Mouse (Mus musculus) lung, postnatal 4 days (tissue): ENCODE results near the gene Ankle2.
A peak's percentile ranks its signal among the peaks of the same experiment; 100 is the strongest.

Experiments used
- DNase-seq, 2 experiments: peaks; one replicate each; pipeline ENCODE4 v3.0.0; 2021

Ankle2 gene

GRCm38 (mm10) chr5:110230780-110231461 lies at the start of gene Ankle2:
Gene Ankle2, plus strand, starts transcription at chr5:110231004.
- peak; percentile 95 for DNase-seq

DNA sequence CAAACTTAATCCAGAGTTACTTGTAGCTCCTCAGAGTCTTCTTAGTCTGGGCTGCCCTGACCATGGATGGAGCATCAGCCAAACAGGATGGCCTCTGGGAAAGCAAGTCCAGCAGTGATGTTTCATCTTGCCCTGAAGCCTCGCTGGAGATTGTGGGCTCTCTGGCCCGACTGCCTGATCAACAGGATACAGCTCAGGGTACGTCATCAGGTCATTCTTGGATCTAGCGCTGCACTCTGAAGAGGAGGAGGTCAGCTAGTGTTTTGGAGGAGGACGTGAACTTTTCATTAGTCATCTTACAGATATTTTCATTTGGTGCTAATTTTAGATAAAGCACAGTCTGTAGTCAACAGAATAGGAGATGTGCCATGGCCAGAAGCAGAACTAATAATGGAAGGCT lies 49.1 kb upstream of the Ankle2 start:
- no peak for DNase-seq

DNA sequence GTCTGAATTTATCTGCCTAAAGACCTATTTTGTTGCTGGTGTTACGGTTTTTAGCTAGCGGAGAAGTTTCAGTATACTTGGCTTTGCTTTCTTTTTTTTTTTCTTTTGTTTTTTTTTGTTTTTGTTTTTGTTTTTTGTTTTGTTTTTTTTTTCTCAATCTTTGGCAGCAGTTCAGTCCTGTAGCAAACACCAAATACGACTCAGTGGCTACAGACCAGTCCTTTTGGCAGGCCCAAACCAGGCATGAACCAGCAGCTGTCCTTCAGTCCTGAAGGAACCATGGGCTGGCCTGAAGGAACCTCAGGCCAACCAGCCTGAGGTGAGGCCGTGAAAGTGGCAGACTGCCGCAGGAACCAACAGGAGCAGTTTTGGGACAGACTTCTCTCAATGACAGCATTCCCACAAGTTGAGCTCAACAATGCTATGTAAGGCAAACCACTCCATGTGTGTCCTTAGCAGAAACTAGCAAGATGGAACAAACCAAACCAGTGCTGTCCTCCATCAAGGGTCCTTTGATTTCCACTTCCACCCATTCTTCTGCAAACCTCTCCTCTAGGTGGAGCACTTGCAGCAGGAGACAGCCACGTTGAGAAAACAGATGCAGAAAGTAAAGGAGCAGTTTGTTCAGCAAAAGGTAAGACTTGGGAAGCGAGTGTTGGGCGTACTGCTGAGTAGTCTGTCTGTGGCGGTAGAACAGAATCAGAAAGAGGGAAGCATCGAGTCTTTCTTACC lies 27.5 kb upstream of the Ankle2 start:
- no peak for DNase-seq

DNA sequence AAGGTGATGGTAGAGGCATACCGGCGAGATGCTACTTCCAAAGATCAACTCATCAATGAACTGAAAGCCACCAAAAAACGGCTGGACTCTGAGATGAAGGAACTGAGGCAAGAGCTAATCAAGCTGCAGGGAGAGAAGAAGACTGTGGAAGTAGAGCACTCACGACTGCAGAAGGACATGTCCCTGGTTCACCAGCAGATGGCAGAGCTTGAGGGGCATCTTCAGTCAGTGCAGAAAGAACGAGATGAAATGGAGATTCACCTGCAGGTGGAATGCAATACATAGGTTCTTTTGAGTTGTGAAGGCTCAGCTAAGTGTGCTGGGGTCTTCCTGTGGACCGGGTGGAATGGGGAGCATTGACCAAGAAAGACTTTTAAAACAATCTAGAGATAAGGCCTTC lies 26.0 kb upstream of the Ankle2 start:
- no peak for DNase-seq

GRCm38 (mm10) chr5:110211312-110211711 lies 19.5 kb upstream of the Ankle2 start:
- DNase-seq, result peak; percentile 34 to 35

DNA sequence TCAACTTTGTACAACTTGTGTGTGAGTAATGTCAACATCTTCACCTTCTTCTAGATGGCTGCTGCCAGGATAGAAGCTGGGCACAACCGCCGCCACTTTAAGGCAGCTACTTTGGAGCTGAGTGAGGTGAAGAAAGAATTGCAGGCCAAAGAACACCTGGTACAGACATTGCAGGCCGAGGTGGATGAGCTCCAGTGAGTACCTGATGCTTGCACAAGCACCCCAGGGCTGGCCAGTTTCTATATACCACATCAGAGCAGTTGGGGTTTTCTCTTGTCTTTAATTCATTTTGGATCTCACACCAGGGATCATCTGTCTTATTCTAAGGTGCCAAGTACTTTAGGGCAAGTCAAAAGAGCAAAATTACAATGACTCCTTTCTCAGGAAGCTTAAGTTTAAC lies 14.0 kb upstream of the Ankle2 start:
- no peak for DNase-seq

GRCm38 (mm10) chr5:110220331-110220730 lies 10.5 kb upstream of the Ankle2 start:
- no peak for DNase-seq

DNA sequence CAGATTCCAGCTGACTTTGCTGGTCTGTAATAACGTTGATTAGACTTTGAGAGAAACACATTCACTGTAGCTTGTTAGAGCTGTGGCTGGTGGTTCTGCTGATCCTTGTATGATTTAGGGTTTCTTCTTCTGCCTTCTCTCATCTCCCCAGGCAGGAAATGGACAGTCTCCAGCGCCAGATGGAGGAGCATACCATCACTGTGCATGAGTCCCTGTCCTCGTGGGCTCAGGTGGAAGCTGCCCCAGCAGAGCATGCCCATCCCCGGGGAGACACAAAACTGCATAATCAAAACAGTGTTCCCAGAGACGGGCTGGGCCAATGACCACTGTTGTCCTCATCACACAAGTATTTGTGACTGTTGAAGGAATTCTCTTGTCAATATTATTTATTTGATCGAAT lies 8.0 kb upstream of the Ankle2 start:
- DNase-seq, result no peak

GRCm38 (mm10) chr5:110225056-110225455 lies 5.7 kb upstream of the Ankle2 start:
- DNase-seq, result no peak

DNA sequence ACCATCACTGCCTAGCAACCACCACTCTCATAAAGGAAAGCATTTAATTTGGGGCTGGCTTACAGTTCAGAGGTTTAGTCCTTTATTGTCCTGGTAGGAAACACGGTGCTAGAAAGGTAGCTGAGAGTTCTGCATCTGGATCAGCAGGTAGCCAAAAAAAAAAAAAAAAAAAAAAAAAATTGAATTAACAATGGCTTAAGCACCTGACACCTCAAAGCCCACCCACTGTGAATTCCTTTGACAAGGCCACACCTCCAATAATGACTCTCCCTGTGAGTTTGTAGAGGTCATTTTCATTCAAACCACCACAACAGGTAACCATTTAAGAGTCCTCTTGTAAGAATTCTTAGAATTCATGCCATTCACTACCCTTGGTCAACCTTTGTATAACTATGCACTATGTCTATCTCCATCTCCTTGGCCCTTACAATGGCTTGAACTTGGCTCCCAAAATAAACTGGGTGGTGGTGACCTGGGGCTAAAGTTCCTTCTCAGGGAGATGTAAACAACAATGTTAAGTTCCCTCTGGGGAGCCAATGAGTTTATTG lies 3.4 kb upstream of the Ankle2 start:
- DNase-seq, result no peak

DNA sequence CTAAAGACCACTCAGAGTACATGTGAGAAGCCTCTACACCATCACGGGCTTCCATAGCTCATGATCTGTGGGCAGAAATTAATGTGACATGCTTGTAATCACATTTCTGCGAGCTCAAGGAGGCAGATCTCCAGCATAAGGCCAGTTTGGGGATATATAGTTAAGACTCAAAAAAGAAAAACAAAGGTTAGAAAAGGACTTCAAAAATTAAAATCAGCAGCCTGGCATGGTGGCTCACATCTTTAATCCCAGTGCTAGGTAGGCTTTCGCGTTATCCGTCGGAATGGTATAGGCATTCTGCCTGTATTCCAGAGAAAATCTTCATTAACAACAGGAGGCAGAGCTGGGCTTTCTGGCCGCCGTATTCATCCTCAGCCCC lies 414 bp upstream of the Ankle2 start:
- no peak for DNase-seq

DNA sequence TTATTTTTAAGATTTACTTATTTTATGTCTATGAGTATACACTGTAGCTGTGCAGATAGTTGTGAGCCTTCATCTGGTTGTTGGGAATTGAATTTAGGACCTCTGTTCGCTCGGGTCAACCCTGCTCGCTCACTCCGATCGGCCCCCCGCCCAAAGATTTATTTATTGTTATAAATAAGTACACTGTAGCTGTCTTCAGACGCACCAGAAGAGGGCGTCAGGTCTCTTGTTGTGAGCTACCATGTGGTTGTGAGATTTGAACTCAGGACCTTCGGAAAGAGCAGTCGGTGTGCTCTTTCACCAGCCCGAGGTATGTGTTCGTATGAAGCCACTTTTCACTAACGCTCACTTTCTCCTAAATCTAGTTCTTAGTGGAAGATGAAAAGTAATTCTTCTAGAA lies 834 bp downstream of the Ankle2 start:
- peak in 1 of 2 experiments; percentile 11 for DNase-seq

DNA sequence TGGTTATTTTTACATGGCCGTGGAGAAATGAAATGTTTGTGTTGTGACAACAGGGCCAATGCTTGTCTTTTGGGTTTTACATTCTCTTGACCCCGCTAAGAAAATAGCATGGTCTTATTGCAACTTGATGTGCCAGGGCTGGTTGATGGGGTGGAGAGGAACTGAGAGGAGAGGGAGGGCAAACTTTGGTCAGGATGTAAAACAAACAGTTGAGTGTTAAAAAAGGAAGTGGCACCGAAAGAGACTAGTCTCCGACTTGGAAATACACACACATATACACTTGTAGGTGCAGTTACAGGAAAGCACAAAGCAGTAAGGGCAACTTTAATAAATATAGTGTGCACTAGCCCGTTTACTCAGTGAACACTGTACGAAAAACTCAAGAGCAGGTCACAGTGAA lies 1.5 kb downstream of the Ankle2 start:
- DNase-seq, result no peak

GRCm38 (mm10) chr5:110244091-110244490 lies 13.3 kb downstream of the Ankle2 start:
- DNase-seq, result no peak

- DNase-seq, result no peak
Measured at GRCm38 (mm10) chr5:110266941-110267340, 36.1 kb downstream of the Ankle2 start.

- peak; percentile 92 to 93 for DNase-seq
Measured at GRCm38 (mm10) chr5:110269141-110270101, 38.6 kb downstream of the Ankle2 start, which contains the start of gene Pgam5. Gene Pgam5, minus strand, starts transcription at chr5:110269913.

- DNase-seq, result no peak
Measured at GRCm38 (mm10) chr5:110270242-110270641, 39.4 kb downstream of the Ankle2 start.

GRCm38 (mm10) chr5:110274147-110274546 lies 43.3 kb downstream of the Ankle2 start:
- DNase-seq, result no peak

DNA sequence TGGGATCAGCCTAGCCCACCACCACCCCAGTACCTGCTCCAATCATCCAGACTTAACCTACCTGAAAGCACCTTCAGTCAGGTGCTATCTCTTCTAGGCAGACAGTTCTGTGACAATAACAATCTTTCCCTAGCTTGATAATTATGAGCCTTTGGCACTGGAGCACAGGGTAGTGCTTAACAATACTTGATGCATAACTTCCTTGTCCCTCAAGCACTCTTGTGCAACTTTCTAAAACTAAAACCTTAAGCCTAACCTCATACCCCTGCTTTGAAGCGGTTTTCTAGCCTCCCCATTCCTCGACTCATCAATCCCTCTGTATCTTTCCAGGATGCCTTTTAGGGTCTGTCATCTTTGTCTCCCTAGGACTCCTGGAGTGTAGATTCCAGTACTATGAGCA lies 44.0 kb downstream of the Ankle2 start:
- no peak for DNase-seq

DNA sequence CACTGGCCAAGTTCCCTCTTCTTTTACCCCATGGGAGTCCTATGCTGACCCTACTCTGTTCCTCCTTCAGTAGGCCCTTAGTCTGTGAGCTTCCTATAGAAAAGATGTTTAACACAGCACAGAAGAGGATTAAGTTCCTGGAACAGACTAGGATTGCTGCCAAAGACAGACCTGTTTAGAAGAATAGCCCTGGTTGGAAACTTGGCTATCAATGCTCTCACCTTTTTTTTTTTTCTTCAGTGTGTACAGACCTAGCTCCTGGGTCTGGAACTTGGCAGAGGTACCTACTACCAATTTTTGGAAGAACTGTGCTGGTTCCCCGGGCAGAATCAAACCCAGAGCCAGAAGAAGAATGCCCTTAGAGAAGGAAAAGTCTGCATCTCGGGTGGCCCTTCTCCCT lies 45.6 kb downstream of the Ankle2 start:
- DNase-seq, result no peak

GRCm38 (mm10) chr5:110276910-110277309 lies 46.1 kb downstream of the Ankle2 start:
- no peak for DNase-seq

DNA sequence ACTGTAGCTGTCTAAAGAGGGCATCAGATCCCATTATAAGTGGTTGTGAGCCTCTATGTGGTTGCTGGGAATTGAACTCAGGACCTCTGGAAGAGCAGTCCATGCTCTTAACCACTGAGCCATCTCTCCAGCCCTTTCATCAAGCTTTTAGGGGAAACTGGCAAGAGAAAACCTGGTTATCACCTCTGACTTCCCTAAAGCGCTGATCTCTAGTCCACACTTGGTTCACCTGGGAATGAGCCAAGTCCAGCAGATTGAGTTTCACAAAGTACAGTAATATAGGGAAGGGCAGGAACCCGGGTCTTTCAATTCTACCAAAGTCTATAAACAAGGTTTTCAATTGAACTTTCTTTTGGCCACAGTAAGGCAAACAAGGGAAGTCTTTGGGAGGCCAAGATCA lies 51.2 kb downstream of the Ankle2 start:
- no peak for DNase-seq

DNA sequence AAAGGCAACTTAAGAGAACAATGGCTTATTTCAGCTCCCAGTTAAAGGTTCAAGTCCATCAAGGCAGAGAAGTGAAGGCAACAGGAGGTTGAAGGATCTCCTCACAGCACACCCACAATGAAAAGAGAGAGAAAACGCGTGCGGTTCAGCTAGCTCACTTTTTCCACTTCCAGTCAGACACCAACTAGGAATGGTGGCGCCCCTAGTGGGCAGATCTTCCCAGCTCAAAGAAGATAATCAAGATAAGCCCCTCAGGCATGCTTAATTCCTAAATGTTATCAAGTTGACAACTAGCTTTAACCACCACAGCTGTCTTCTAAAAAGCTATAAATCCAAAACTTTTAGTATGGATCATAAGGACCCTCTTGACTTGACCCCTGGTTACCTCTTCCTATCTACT lies 53.7 kb downstream of the Ankle2 start:
- peak; percentile 50 to 78 for DNase-seq
